10 mouse cellular contexts compared by ENCODE assay signal in genomic region chr7:25706578-25707170, GRCm38 (mm10). TPM values are rescaled to one million over a fixed set of nuclear protein-coding genes. Genes with fewer than 3 reads are reported as not detected.
DNase-seq lines count a peak whose midpoint lies in the region; ATAC-seq lines count a peak whose summit lies in the region.
"Had no signal": no experiment of that assay in that cellular context is flagged by ENCODE, and none has a peak within 500 bp of the region (broad histone marks: within the 10 kb centered on the region; RNA-seq: fewer than 3 reads in every experiment).

No protein-coding gene starts in this region.

- peak overlapping the region; percentile 52 for H3K27ac ChIP-seq in heart, embryonic 10.5 days
- peak overlapping the region; percentile 52 for H3K27ac ChIP-seq in liver, embryonic 13.5 days
- H3K27ac ChIP-seq in midbrain, embryonic 16.5 days (ENCODE audit: low read length) = no peak overlapping the region

- H3K4me3 ChIP-seq in heart, embryonic 10.5 days = no peak overlapping the region
- no peak overlapping the region for H3K4me3 ChIP-seq in liver, embryonic 13.5 days (replicated peaks)
- no peak overlapping the region for H3K4me3 ChIP-seq in midbrain, embryonic 16.5 days (ENCODE audit: low read depth, low read length)

- DNase-seq in heart, embryonic 10.5 days (ENCODE audit: low spot score) = no peak
- no peak for DNase-seq in heart, postnatal 36 days
- peak; percentile 57 to 65 for DNase-seq in spleen, postnatal 36 days (ENCODE audit: low spot score in 2 of 2)
- DNase-seq in spleen, postnatal 14 days (ENCODE audit: low spot score in 2 of 2) = no peak
- DNase-seq in liver, embryonic 13.5 days = no peak
- DNase-seq in layer of hippocampus, adult 9-11 months = no peak
- DNase-seq in cerebellum, adult 9-10 months = no peak
- DNase-seq: right cerebral cortex, postnatal 25 days had no signal

- no peak for ATAC-seq in liver, embryonic 13.5 days (ENCODE audit: low read depth)
- ATAC-seq in midbrain, embryonic 16.5 days = no peak

- no peak overlapping the region for H3K9ac ChIP-seq in liver, embryonic 13.5 days
- H3K9ac ChIP-seq in midbrain, embryonic 16.5 days (ENCODE audit: low read depth, low read length) = no peak overlapping the region

- WGBS in heart, embryonic 10.5 days = 44% methylated on average over 7 of the region's 7 CpGs
- WGBS in liver, embryonic 13.5 days (ENCODE audit: insufficient replicate concordance) = 43% methylated on average over 7 of the region's 7 CpGs
- WGBS in midbrain, embryonic 16.5 days = 76% methylated on average over 7 of the region's 7 CpGs

- H3K36me3 ChIP-seq in heart, embryonic 10.5 days = peaks cover 7% of the 10 kb centered on the region
- H3K36me3 ChIP-seq in liver, embryonic 13.5 days = peaks cover 50% of the 10 kb centered on the region
- H3K36me3 ChIP-seq in midbrain, embryonic 16.5 days (ENCODE audit: control insufficient read depth, insufficient read depth, low read length) = no peaks in the 10 kb centered on the region

- no peaks in the 10 kb centered on the region for H3K27me3 ChIP-seq in heart, embryonic 10.5 days (ENCODE audit: insufficient read depth, poor library complexity, severe bottlenecking)
- no peaks in the 10 kb centered on the region for H3K27me3 ChIP-seq in liver, embryonic 13.5 days
- no peaks in the 10 kb centered on the region for H3K27me3 ChIP-seq in midbrain, embryonic 16.5 days (ENCODE audit: control insufficient read depth, insufficient read depth, low read depth, low read length)

- H3K9me3 ChIP-seq in heart, embryonic 10.5 days = no peaks in the 10 kb centered on the region
- H3K9me3 ChIP-seq in liver, embryonic 13.5 days (replicated peaks) = peaks cover 8% of the 10 kb centered on the region; the same call in 1 of the 2 replicates
- no peaks in the 10 kb centered on the region for H3K9me3 ChIP-seq in midbrain, embryonic 16.5 days (replicated peaks; ENCODE audit: control insufficient read depth, low read length, poor library complexity, severe bottlenecking)

- intact Hi-C loops in heart, postnatal 36 days (cut with DNase I) = loop anchor here (1.0 kb wide), 1 partner anchor 17 kb away; no protein-coding TSS in a partner anchor

- no peak overlapping the region for H3K4me2 ChIP-seq in liver, embryonic 13.5 days
- no peak overlapping the region for H3K4me2 ChIP-seq in midbrain, embryonic 16.5 days (ENCODE audit: low read length)

- peaks cover 77% of the 10 kb centered on the region for H3K4me1 ChIP-seq in heart, embryonic 10.5 days
- H3K4me1 ChIP-seq in liver, embryonic 13.5 days (replicated peaks) = peaks cover 76% of the 10 kb centered on the region
- H3K4me1 ChIP-seq in midbrain, embryonic 16.5 days (ENCODE audit: control insufficient read depth, insufficient read depth, low read length) = peaks cover 14% of the 10 kb centered on the region

RNA-seq across cellular contexts. Expression of gene Ccdc97, which starts 12.2 kb away (rescaled TPM):
- polyA plus RNA-seq in heart, embryonic 10.5 days (2016; fragmentation: Nextera tagmentation; extraction: Ambion mirVana) = 30.1 and 30.2 TPM in 2 replicates
- 10 to 100 TPM; 55.0 to 55.8 TPM for total RNA-seq in heart, postnatal 36 days (2021)
- polyA plus RNA-seq in liver, embryonic 13.5 days (2015; fragmentation: Nextera tagmentation; extraction: Ambion mirVana) = 8.8 and 10.7 TPM in 2 replicates
- 32.1 and 36.8 TPM in 2 replicates for polyA plus RNA-seq in midbrain, embryonic 16.5 days (2015; fragmentation: Nextera tagmentation; extraction: Ambion mirVana)

RNA-seq across cellular contexts. Expression of gene Tgfb1, which starts 19.9 kb away (rescaled TPM):
- 4.1 and 4.8 TPM in 2 replicates for polyA plus RNA-seq in heart, embryonic 10.5 days (2016; fragmentation: Nextera tagmentation; extraction: Ambion mirVana)
- total RNA-seq in heart, postnatal 36 days (2021) = 10 to 100 TPM; 23.8 to 27.0 TPM
- polyA plus RNA-seq in liver, embryonic 13.5 days (2015; fragmentation: Nextera tagmentation; extraction: Ambion mirVana) = 6.1 and 6.9 TPM in 2 replicates
- polyA plus RNA-seq in midbrain, embryonic 16.5 days (2015; fragmentation: Nextera tagmentation; extraction: Ambion mirVana) = 0.21 and 0.78 TPM in 2 replicates

RNA-seq across cellular contexts. Expression of gene B9d2, which starts 26.1 kb away (rescaled TPM):
- polyA plus RNA-seq in heart, embryonic 10.5 days (2016; fragmentation: Nextera tagmentation; extraction: Ambion mirVana) = 34.2 and 35.8 TPM in 2 replicates
- 10 to 100 TPM; 10.2 to 10.8 TPM for total RNA-seq in heart, postnatal 36 days (2021)
- 21.8 and 25.1 TPM in 2 replicates for polyA plus RNA-seq in liver, embryonic 13.5 days (2015; fragmentation: Nextera tagmentation; extraction: Ambion mirVana)
- polyA plus RNA-seq in midbrain, embryonic 16.5 days (2015; fragmentation: Nextera tagmentation; extraction: Ambion mirVana) = 40.0 and 49.8 TPM in 2 replicates

RNA-seq across cellular contexts. Expression of gene Tmem91, which starts 31.7 kb away (rescaled TPM):
- 1.1 and 1.9 TPM in 2 replicates for polyA plus RNA-seq in heart, embryonic 10.5 days (2016; fragmentation: Nextera tagmentation; extraction: Ambion mirVana)
- total RNA-seq in heart, postnatal 36 days (2021) = not detected
- polyA plus RNA-seq in liver, embryonic 13.5 days (2015; fragmentation: Nextera tagmentation; extraction: Ambion mirVana) = 1.0 and 1.1 TPM in 2 replicates
- 61.6 and 90.5 TPM in 2 replicates for polyA plus RNA-seq in midbrain, embryonic 16.5 days (2015; fragmentation: Nextera tagmentation; extraction: Ambion mirVana)
- total RNA-seq: gastrocnemius, postnatal 4 days had no signal

RNA-seq across cellular contexts. Expression of gene Exosc5, which starts 47.7 kb away (rescaled TPM):
- polyA plus RNA-seq in heart, embryonic 10.5 days (2016; fragmentation: Nextera tagmentation; extraction: Ambion mirVana) = 50.6 and 74.8 TPM in 2 replicates
- 10 to 100 TPM; 16.0 to 18.9 TPM for total RNA-seq in heart, postnatal 36 days (2021)
- 62.3 and 68.8 TPM in 2 replicates for polyA plus RNA-seq in liver, embryonic 13.5 days (2015; fragmentation: Nextera tagmentation; extraction: Ambion mirVana)
- 35.2 and 35.4 TPM in 2 replicates for polyA plus RNA-seq in midbrain, embryonic 16.5 days (2015; fragmentation: Nextera tagmentation; extraction: Ambion mirVana)

Comparison
In these comparisons a context has a peak if more than half of its experiments do, and no peak if none do; other contexts are left out.
1. DNase-seq: peak in spleen, postnatal 36 days (2 of 2); none in heart, embryonic 10.5 days (single experiment), heart, postnatal 36 days (0 of 2), spleen, postnatal 14 days (0 of 2), liver, embryonic 13.5 days (single experiment), layer of hippocampus, adult 9-11 months (single experiment) and cerebellum, adult 9-10 months (single experiment).